Mouse (Mus musculus): ENCODE results near the gene Ak3.

DNA sequence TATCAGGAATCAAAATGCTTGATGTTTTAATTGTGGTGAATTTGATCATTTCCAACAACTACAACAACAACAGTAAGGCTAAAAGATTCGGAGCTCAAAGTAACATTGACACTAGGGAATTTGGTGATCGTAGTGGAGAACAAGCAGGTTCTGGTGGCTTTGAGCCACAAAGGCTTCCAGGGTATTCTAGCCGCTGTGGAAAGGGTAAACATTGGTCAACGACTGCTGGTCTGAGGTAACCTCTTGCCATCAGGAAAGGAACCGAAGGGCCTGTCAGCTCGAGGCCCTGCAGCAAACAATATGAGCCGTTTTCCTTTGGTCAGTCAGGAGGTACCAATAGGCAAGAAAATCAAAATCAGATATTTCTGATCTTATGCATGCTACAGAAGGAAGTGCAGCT is 65.1 kb downstream of the Ak3 start:
- no peak for TF ChIP-seq CTCF (IDR thresholded peaks at IDR 0.05; ENCODE audit: borderline replicate concordance, control insufficient read depth, extremely low read depth, insufficient read depth, low read length, poor library complexity)
- TF ChIP-seq POLR2A (IDR thresholded peaks at IDR 0.05; ENCODE audit: control insufficient read depth, extremely low read depth, insufficient read depth, low read length, poor library complexity): no peak
